Comparison of ENCODE assay signal across 28 mouse cellular contexts in the genomic region with DNA sequence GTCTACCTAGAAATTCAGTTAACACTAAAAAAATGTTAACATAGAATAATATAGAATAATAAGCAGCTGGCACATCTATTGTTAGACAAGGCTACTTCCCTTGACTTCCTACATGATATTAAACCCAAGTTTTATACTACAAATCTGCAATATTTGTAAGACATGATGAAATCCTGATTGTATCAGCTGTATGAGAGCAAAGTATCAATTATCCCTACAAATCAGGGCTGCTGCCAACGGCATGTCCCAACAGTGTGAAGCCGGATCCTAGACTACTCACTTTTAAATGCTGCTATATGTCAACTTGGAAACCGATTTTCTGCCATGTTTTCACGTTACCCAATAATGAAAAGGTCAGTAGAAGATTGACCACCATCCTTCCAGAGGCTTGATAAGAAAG.
"Had no signal": no experiment of that assay in that cellular context is flagged by ENCODE, and none has a peak within 500 bp of the region (broad histone marks: within the 10 kb centered on the region; RNA-seq: fewer than 3 reads in every experiment).

No protein-coding gene starts in this region.

- H3K27me3 ChIP-seq: embryonic facial prominence, embryonic 12.5 days; embryonic facial prominence, embryonic 13.5 days; embryonic facial prominence, embryonic 15.5 days; forebrain, embryonic 12.5 days; forebrain, embryonic 13.5 days; forebrain, embryonic 15.5 days had no signal

- H3K9ac ChIP-seq: embryonic facial prominence, embryonic 12.5 days; embryonic facial prominence, embryonic 13.5 days; embryonic facial prominence, embryonic 15.5 days; forebrain, embryonic 12.5 days; forebrain, embryonic 13.5 days; forebrain, embryonic 15.5 days; forebrain, postnatal 0 days had no signal

- H3K36me3 ChIP-seq: embryonic facial prominence, embryonic 10.5 days; embryonic facial prominence, embryonic 12.5 days; embryonic facial prominence, embryonic 13.5 days; embryonic facial prominence, embryonic 15.5 days; forebrain, embryonic 10.5 days; forebrain, embryonic 12.5 days; forebrain, embryonic 15.5 days; heart, embryonic 10.5 days had no signal

- H3K4me2 ChIP-seq: embryonic facial prominence, embryonic 12.5 days; embryonic facial prominence, embryonic 13.5 days; embryonic facial prominence, embryonic 15.5 days; forebrain, embryonic 12.5 days; forebrain, embryonic 13.5 days; forebrain, embryonic 15.5 days had no signal

- H3K4me1 ChIP-seq: embryonic facial prominence, embryonic 10.5 days; embryonic facial prominence, embryonic 12.5 days; embryonic facial prominence, embryonic 15.5 days; forebrain, embryonic 10.5 days; forebrain, embryonic 12.5 days; forebrain, embryonic 13.5 days; forebrain, embryonic 15.5 days; heart, embryonic 10.5 days had no signal

- H3K9me3 ChIP-seq: embryonic facial prominence, embryonic 10.5 days; embryonic facial prominence, embryonic 12.5 days; embryonic facial prominence, embryonic 13.5 days; embryonic facial prominence, embryonic 15.5 days; forebrain, embryonic 10.5 days; forebrain, embryonic 12.5 days; forebrain, embryonic 13.5 days; forebrain, embryonic 15.5 days; heart, embryonic 10.5 days had no signal

- H3K27ac ChIP-seq: embryonic facial prominence, embryonic 10.5 days; embryonic facial prominence, embryonic 12.5 days; embryonic facial prominence, embryonic 13.5 days; embryonic facial prominence, embryonic 15.5 days; forebrain, embryonic 10.5 days; forebrain, embryonic 12.5 days; forebrain, embryonic 13.5 days; forebrain, embryonic 15.5 days; gastrocnemius, adult 2 months; heart, adult 2 months; heart, embryonic 10.5 days had no signal

- ATAC-seq: forebrain, embryonic 13.5 days; forebrain, embryonic 14.5 days; forebrain, embryonic 15.5 days; forebrain, embryonic 16.5 days; forebrain, postnatal 0 days had no signal

- DNase-seq: cerebellum, adult 2 months; cerebellum, adult 8-10 months; cerebellum, adult 9-10 months; cerebellum, adult 9-11 months; cerebellum, postnatal 10 days; cerebellum, postnatal 14 days; cerebellum, postnatal 36 days; embryo, embryonic 11 days; forebrain, postnatal 0 days; gastrocnemius, adult 2 months; gastrocnemius, postnatal 10 days; gastrocnemius, postnatal 14 days; gastrocnemius, postnatal 25 days; gastrocnemius, postnatal 36 days; heart, adult 18-20 months; heart, adult 2 months had no signal

- H3K4me3 ChIP-seq: embryonic facial prominence, embryonic 10.5 days; embryonic facial prominence, embryonic 12.5 days; embryonic facial prominence, embryonic 13.5 days; embryonic facial prominence, embryonic 15.5 days; erythroblast, embryonic 14.5 days; forebrain, embryonic 10.5 days; forebrain, embryonic 12.5 days; forebrain, embryonic 13.5 days; forebrain, embryonic 15.5 days; gastrocnemius, adult 2 months; heart, adult 2 months; heart, embryonic 10.5 days had no signal
